Mouse (Mus musculus): ENCODE data around the gene Sost.
"Not testable (repeated sequence)": the region's sequence is repeated elsewhere in the genome, so short reads cannot be mapped to it uniquely, and the experiment has no call there.

The Sost gene

DNA sequence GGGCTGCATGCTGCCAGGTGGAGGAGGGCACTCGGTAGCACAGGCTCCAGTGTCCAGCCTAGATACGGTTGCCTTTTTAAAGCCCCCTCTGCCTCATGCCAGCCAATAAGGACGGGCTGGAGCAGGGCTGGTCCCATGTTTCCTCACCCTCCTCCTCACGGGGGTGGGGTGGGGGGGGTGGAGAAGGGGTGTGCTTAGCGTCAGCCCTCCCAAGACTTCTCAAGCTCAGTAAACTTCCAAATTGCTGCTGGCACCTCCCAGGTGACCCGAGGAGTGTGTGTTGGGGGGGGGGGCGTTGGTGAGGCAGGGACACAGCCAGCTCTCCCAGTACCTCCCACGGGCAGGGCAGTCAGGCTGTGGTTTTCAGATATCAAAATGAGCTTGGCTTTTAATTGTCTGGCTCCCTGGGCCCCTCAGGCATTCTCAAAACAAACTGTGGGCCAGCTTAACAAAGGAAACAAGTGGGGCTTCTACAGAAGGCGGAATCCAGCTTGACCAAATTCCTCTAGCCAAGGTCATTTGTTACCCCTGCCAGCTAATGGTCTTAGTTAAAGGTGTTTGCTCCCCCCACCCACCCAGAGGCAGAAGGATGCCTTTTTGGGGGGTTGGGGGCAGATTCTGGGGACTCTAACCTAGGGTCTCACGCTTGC, at the start of gene Sost:
Gene Sost (minus strand): TSS at position 51 of the 650 bp plus-strand sequence.
- in situ Hi-C loops (cut with MboI, MseI) = loop anchor here (5.0 kb wide), 1 partner anchor 45 kb away; no protein-coding TSS in a partner anchor

DNA sequence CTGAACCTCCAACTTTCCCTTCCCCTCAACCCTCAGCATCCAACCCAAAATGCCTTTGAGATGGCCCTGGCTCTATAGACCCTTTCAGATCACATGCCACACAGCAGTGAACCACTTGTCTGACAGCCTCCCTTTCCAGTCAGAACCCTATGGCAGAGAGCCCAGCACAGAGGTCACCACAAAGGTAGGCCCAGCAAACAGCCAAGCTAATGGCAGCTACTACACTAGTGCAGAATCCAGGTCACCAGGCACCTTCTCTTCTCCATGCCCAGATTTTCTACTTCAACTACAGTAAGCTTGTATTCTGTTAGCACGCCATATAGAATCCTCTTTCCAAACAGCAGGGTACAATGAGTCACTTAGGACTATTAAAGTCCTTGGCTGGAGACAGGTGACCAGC, 49.3 kb upstream of the Sost start:
- in situ Hi-C loops (cut with MboI, MseI) = loop anchor here (25.0 kb wide), 1 partner anchor 1471 kb away; no protein-coding TSS in a partner anchor

GRCm38 (mm10) chr11:102015472-102015871, 48.7 kb upstream of the Sost start:
- in situ Hi-C loops (cut with MboI, MseI) = loop anchor here (25.0 kb wide), 1 partner anchor 1472 kb away; no protein-coding TSS in a partner anchor

- in situ Hi-C loops (cut with MboI, MseI) = loop anchor here (25.0 kb wide), 1 partner anchor 1474 kb away; no protein-coding TSS in a partner anchor
Observed at GRCm38 (mm10) chr11:102013201-102013600, 46.4 kb upstream of the Sost start.

- in situ Hi-C loops (cut with MboI, MseI) = loop anchor here (25.0 kb wide), 1 partner anchor 1476 kb away; no protein-coding TSS in a partner anchor
Observed at GRCm38 (mm10) chr11:102011510-102011909, 44.7 kb upstream of the Sost start.

DNA sequence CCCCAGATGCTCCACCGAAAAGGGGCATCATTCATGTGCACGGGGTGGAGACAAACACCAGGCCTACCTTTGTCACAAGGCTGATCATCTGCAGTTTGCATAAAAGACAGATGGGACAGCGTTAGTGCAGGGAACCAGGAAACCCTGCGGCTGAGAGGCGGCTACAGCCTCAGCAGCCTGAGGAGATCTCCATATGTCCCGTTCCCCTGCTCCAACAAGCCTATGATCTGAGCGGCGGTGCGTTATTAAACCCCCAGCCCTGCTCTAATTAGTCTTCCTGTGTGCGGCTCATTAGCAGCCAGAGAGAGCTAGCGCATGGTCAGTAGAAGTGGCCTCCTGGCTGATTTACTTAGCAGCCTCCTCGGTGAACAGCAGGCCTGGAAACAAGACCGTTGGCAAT, 43.3 kb upstream of the Sost start:
- in situ Hi-C loops (cut with MboI, MseI) = loop anchor here (25.0 kb wide), 1 partner anchor 1477 kb away; no protein-coding TSS in a partner anchor

DNA sequence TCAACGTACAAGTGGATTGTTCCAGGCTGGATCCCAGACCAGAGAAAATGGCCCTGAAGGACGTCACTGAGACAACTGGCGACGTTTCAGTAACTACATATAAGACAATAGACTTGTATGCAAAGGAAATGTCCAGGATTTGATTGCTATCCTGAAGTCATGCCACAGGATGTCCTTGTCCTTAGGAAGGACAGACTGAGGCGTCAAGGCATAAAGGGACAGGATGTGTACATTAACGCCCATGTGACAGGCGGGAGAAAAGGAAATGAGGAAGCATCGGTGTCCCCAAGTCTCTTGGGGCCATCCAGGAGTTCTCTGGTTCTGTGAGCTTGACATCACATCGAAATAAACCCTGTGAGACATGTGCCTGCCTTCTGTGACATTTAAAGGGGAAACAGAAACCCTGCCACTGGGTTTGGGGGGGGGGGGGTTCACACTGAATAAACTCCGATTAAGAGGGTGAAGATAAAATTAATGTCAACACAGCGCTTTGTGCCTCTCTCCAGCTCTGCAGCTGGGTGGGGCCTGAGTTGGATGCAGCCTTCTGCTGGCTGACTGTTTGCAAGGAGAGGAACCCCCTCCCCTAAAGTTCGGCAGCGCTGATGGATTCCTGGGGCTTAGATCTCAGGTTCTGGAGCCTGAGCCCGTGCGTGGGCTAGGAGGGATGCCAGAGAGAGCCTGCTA, 42.3 kb upstream of the Sost start:
- in situ Hi-C loops (cut with MboI, MseI) = loop anchor here (25.0 kb wide), 1 partner anchor 1478 kb away; no protein-coding TSS in a partner anchor

- in situ Hi-C loops (cut with MboI, MseI) = loop anchor here (25.0 kb wide), 1 partner anchor 1479 kb away; no protein-coding TSS in a partner anchor
Observed at GRCm38 (mm10) chr11:102008372-102008771, 41.6 kb upstream of the Sost start.

- in situ Hi-C loops (cut with MboI, MseI) = loop anchor here (25.0 kb wide), 1 partner anchor 1481 kb away; no protein-coding TSS in a partner anchor
Observed at GRCm38 (mm10) chr11:102006688-102007087, 39.9 kb upstream of the Sost start.

DNA sequence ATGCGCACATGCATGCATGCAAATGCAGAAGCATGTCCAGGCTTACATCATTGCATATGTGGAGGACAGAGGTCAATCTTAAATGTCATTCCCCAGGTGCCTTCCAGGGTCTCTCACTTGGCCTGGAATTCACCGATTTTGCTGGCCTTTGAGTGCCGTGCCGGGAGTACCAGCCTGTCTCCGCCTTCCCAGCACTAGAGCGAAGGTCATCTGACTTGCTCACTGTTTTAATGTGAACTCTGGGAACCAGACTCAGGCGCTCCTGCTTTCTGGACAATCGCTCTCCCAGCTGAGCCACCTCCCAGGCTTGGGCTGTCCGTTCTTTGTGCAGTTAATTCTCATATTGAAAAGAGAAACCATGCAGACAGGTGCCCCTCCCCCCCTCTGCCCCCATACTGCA, 39.5 kb upstream of the Sost start:
- in situ Hi-C loops (cut with MboI, MseI) = loop anchor here (25.0 kb wide), 1 partner anchor 1481 kb away; no protein-coding TSS in a partner anchor

DNA sequence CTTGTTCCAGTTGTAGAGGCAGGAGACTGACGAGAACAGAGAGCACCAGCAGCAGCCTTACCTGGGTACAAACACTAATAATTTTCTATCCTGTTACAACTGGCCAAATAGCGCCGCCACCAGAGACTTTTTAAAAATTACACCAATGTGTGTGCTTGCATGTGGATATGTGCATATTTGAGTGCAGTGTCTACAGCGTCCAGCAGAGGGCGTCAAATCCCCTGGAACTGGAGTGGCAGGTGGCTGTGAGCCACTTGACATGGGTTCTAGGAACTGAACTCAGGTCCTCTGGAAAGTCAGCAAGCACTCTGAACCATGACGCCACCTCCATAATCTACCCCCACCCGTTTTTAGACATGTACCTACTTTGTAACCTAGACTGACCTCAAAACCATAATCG, 37.4 kb upstream of the Sost start:
- in situ Hi-C loops (cut with MboI, MseI) = loop anchor here (25.0 kb wide), 1 partner anchor 1483 kb away; no protein-coding TSS in a partner anchor

DNA sequence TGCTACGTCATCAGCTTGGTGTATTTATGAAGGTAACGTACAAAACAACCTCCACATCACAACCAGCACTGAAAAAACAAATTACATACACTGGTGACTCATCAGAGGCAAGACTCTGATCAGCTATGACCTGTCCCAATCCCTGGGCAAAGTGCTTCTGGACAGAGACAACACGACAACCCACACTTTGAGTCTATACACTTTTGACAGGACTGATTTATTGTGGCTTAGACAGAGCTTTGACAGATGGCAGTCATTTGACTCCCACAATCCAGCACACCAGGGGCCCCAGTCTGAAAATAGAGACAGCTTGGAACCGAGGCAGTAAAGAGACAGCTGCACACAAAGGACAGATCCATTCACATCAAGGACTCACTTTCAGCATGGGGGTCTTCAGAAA, 32.7 kb upstream of the Sost start:
- in situ Hi-C loops (cut with MboI, MseI) = no loop called here

GRCm38 (mm10) chr11:101998258-101998657, 31.4 kb upstream of the Sost start:
- in situ Hi-C loops (cut with MboI, MseI) = no loop called here

- in situ Hi-C loops (cut with MboI, MseI) = no loop called here
Observed at GRCm38 (mm10) chr11:101995938-101996337, 29.1 kb upstream of the Sost start.

- in situ Hi-C loops (cut with MboI, MseI) = no loop called here
Observed at GRCm38 (mm10) chr11:101994100-101994499, 27.3 kb upstream of the Sost start.

GRCm38 (mm10) chr11:101992411-101992810, 25.6 kb upstream of the Sost start:
- in situ Hi-C loops (cut with MboI, MseI) = no loop called here

- in situ Hi-C loops (cut with MboI, MseI) = no loop called here
Observed at GRCm38 (mm10) chr11:101991813-101992212, 25.0 kb upstream of the Sost start.

DNA sequence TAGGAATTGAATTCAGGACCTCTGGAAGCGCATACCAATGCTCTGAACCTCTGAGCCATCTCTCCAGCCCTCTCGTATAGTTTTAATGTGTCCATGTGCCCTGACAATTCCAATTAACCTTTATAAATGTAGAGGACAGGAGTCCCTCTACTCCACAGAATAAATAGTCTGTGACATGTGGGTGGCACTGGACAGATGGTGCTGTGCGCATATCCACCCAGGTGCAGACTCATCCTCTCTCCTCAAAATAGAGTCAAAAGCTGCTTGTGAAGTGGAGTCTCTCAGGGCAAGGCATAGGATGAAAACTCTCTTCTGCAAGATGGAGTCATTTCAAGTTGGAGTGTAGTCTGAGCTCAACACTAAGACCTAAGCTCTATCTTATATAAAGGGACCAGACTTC, 23.4 kb upstream of the Sost start:
- in situ Hi-C loops (cut with MboI, MseI) = no loop called here

DNA sequence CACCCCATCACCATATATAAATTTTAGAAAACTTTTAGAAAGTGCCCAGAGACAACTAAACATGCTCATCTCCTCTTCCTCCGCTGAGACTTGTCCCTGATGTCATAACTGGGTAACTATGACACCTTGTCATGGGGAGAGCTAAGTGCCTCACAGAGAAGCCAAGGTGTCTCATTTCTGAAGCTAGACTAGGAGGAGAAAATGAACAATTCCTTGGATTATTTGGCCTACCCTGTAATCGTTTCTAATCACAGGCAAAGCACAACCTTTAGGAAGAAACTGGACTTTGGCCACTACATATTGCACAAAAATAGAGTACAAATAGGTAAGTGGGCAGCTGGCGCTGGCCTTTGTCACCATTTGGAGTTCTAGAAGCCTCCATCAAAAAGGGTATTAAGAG, 20.1 kb upstream of the Sost start, which contains the start of gene Dusp3:
Gene Dusp3 (minus strand): TSS at position 101 of the 400 bp plus-strand sequence.
- in situ Hi-C loops (cut with MboI, MseI) = no loop called here

- in situ Hi-C loops (cut with MboI, MseI) = no loop called here
Observed at GRCm38 (mm10) chr11:101985990-101986389, 19.2 kb upstream of the Sost start.

DNA sequence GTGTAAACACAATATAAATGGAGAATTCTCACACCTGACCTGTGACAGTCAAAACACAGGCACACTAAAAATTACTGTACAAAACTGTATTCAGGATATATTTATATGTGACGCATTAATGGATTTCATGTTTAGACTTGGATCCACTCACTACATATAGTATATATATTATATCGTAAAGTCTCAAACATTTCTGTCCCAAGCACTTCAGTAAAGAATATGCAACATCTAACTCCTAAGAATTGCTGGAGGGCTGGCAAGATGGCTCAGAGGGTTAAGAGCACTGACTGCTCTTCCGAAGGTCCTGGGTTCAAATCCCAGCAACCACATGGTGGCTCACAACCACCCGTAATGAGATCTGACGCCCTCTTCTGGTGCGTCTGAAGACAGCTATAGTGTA, 18.6 kb upstream of the Sost start:
- in situ Hi-C loops (cut with MboI, MseI) = not testable (repeated sequence)

Measured in T-helper 1 cell (primary cell).